Mouse (Mus musculus): ENCODE measurements around the gene 4930518I15Rik. TPM values are rescaled to one million over a fixed set of nuclear protein-coding genes. Genes with fewer than 3 reads are reported as not detected.
A peak's percentile ranks its signal among the peaks of the same experiment; 100 is the strongest.

4930518I15Rik gene
- total RNA-seq, 2 experiments from 2014 or later, result 1.3 to 1.9 TPM

DNA sequence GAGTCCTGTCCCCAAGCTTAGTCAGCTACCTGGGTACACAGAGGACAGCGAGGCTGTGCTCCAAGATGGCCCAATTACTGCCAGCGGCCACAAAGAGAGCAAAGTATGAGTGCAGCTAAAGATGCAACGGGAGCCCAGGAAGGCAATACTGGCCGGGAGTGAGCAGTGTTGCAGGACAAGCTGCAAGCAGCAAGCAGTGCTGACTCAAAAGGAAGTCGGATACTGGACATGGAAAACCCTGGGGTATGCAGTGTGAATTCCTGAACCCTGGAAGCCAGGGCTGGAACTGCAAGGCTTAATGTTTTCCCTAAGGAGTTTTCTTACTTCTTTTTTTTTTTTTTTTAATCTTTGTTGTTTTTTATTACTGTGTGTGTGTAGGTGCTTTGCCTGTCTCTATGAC, 46.2 kb downstream of the 4930518I15Rik start:
- no peak for DNase-seq (ENCODE audit: low spot score in 2 of 2)
- intact Hi-C loops (cut with DNase I), result no loop called here

DNA sequence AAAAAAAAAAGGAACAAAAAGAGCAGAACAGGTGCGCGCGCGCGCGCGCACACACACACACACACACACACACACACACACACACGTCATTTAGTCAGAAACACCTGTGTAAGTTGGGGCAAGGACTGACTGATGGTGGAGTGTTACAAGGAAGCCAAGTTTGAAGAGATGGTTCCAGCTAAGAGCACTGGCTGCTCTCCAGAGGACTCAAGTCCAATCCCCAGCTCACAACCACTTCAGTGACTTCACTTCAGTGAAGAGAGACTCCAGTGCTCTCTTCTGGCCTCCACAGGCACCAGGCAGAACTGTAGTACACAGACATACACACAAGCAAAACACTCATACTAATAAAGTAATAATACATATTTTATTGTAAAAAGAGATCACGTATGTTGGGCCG, 47.0 kb downstream of the 4930518I15Rik start:
- intact Hi-C loops (cut with DNase I), result no loop called here
- DNase-seq (ENCODE audit: low spot score in 2 of 2), result no peak

DNA sequence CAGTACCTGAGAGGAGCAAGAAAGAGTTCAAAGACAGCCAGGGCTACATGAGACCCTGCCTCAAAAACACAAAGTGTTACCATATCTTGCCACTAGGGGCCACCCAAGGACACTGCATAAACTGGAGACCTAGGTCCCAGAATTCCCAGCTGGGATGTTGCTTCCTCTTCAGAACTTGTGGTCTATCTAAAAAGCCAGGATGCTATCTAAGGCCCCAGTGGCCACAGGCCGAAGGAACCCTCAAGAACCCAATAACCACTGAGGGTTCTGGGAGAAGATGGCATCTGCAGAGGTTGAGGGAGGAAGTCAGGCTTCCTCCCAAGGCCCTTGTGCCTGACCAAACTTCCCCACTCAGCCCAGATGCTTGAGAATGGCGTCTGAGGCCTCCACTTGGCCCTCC, 48.2 kb downstream of the 4930518I15Rik start:
- intact Hi-C loops (cut with DNase I), result loop anchor here (2.0 to 10.0 kb wide), 2 partner anchors 45 to 195 kb away; partner anchors contain the start of gene Dsn1
- peak; percentile 60 to 75 for DNase-seq (ENCODE audit: low spot score in 2 of 2)

DNA sequence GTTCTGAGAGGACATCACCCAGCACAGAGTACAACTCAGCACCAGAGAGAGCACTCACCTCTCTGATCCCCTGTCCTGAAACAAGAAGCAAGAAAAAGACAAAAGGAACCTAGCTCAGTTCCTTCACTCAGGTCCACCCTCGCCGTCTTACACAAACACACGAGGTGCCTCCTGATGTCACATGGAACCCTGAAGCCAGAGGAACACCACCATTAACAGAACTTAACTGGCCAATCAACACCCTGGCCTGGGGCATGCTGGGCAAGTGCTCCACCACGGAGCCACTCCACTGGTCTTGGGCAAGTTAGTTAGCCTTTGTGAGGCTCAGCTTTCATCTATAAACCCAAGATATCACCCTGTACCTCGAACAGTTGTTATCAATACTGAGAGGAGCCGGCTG, 50.9 kb downstream of the 4930518I15Rik start:
- DNase-seq (ENCODE audit: low spot score in 2 of 2), result no peak
- intact Hi-C loops (cut with DNase I), result loop anchor here (10.0 kb wide), 1 partner anchor 198 kb away; the partner anchor contains the start of gene Dsn1

Other genes starting within 250 kb of the 4930518I15Rik start
- 100 to 1,000 TPM; 234 to 242 TPM for gene Dlgap4, start 244.2 kb downstream of the 4930518I15Rik start, total RNA-seq (2021)
- 10 to 100 TPM; 24.1 to 24.2 TPM for gene Myl9, start 82.5 kb downstream of the 4930518I15Rik start, total RNA-seq (2021)
- 1 to 10 TPM in 1 of 2 experiments, under 1 TPM in 1; 0.88 to 1.5 TPM for gene Tgif2, start 17.9 kb downstream of the 4930518I15Rik start, total RNA-seq (2021)
- 100 to 1,000 TPM; 113 to 125 TPM for gene Rab5if, start 5.2 kb upstream of the 4930518I15Rik start, total RNA-seq (2021)
- gene Sla2, start 29.2 kb upstream of the 4930518I15Rik start, total RNA-seq (2021), result under 1 TPM; 0.18 to 0.21 TPM
- 100 to 1,000 TPM; 569 to 619 TPM for gene Ndrg3, start 134.1 kb upstream of the 4930518I15Rik start, total RNA-seq (2021)
- gene Dsn1, start 149.2 kb upstream of the 4930518I15Rik start, total RNA-seq (2021), result 1 to 10 TPM; 5.2 to 5.5 TPM
- 10 to 100 TPM; 38.8 to 41.1 TPM for gene Soga1, start 221.3 kb upstream of the 4930518I15Rik start, total RNA-seq (2021)
- not detected for gene Tldc2, start 229.1 kb upstream of the 4930518I15Rik start, total RNA-seq (2021)